Mouse (Mus musculus) neural tube, embryonic 12.5 days (tissue): ENCODE data around the gene Grk3. TPM values are rescaled to one million over a fixed set of nuclear protein-coding genes. Genes with fewer than 3 reads are reported as not detected.

Source experiments
- ATAC-seq: fragments of 200-750 bp; cut with Nextera tagmentation; 2 replicates; pipeline ENCODE4 v1.8.0; 2017; ENCODE audit warnings: low read depth, mild to moderate bottlenecking, moderate TSS enrichment, moderate library complexity; ENCODE audit not compliant: low FRiP score
- H3K27ac ChIP-seq: fragments of 300-500 bp; sonication (generic); 2 replicates; pipeline ENCODE4 v1.5.1; 2016
- H3K27me3 ChIP-seq: fragments of 300-500 bp; sonication (generic); replicated peaks from 2 replicates; pipeline ENCODE4 v1.6.1; 2016; ENCODE audit warnings: mild to moderate bottlenecking
- H3K36me3 ChIP-seq: fragments of 300-500 bp; sonication (generic); 2 replicates; pipeline ENCODE4 v1.6.1; 2016; ENCODE audit warnings: mild to moderate bottlenecking
- H3K4me1 ChIP-seq: fragments of 300-500 bp; sonication (generic); 2 replicates; pipeline ENCODE4 v1.6.1; 2016
- H3K4me2 ChIP-seq: fragments of 300-500 bp; sonication (generic); replicated peaks from 2 replicates; pipeline ENCODE4 v1.6.1; 2016; ENCODE audit warnings: mild to moderate bottlenecking
- H3K4me3 ChIP-seq: fragments of 300-500 bp; sonication (generic); 2 replicates; pipeline ENCODE4 v1.5.1; 2016
- H3K9ac ChIP-seq: fragments of 300-500 bp; sonication (generic); 2 replicates; pipeline ENCODE4 v1.6.1; 2016; ENCODE audit warnings: mild to moderate bottlenecking
- H3K9me3 ChIP-seq: fragments of 300-500 bp; sonication (generic); 2 replicates; pipeline ENCODE4 v1.6.1; 2016; ENCODE audit warnings: mild to moderate bottlenecking
- WGBS: fragments of 180-500 bp; shearing (Covaris S2); methylation state at CpG from one replicate; pipeline ENCODE4 v1.1.7; 2016; 5-methylcytosine and 5-hydroxymethylcytosine counted together
- polyA plus RNA-seq: library from polyadenylated mRNA; unstranded; fragments of >200 nt; fragmentation: Nextera tagmentation; extraction: Ambion mirVana; gene quantifications from 2 replicates; pipeline ENCODE4 v1.2.1, GENCODE M21; 2016

The Grk3 gene
- polyA plus RNA-seq, 1 experiment from 2014 or later = 8.8 TPM

DNA sequence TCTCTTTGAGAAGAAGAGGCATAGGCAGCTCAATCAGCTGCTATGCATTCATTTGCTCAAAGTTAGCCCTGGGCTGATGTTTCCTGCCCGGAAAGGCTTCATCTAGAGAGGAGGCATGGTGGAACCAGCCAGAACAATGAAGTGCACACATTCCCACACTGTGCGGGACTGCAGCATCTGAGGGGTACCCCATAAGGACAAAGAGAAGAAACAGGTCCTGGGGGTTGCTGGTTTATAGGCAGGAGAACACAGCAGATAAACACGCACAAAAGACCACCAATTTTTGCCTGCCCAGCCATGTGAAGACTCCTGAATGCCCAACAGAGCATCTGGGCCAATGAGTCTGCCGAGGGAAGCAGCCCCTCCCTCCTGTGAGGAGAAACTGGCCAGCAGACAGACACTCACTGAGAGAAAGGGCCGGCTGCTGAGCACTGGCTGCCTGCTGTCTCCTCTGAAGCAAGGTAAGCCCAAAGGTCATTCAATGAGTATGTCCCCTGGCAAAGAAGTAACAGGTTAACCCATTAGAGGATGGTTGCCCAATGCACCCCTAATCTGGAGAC is 12.7 kb downstream of the Grk3 start:
- peaks cover 2% of the 10 kb centered on the region; the same call in 1 of the 2 replicates for H3K4me1 ChIP-seq
- WGBS = 48% methylated on average over 5 of the region's 5 CpGs
- ATAC-seq = no peak

DNA sequence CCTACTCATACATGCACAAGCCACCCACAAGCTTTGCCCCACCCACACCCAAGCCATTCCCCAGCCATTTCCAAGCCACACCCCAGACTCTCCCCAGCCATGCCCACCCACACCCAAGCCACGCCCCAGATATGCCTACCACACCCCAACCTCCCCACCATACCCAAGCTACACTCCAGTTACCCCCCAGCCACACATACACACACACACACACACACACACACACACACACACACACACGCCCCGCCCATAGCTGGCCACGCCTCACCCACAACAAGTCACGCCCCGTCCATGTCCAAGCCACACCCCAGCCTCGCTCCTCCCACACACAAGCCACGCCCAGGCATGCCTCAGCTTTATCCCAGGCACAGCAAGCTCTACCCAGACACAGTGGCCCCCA is 16.4 kb downstream of the Grk3 start:
- 74% methylated on average over 8 of the region's 8 CpGs for WGBS
- no peak overlapping the region for H3K27ac ChIP-seq
- ATAC-seq = no peak
- H3K9ac ChIP-seq = no peak overlapping the region
- H3K4me3 ChIP-seq = no peak overlapping the region
- H3K27me3 ChIP-seq = no peaks in the 10 kb centered on the region
- no peaks in the 10 kb centered on the region for H3K9me3 ChIP-seq
- H3K4me1 ChIP-seq = peaks cover 4% of the 10 kb centered on the region; the same call in 1 of the 2 replicates
- no peak overlapping the region for H3K4me2 ChIP-seq
- H3K36me3 ChIP-seq = no peaks in the 10 kb centered on the region

More for the DNA sequence above, 12.7 kb downstream of the Grk3 start:
- Histone ChIP-seq H3K4me2 (no peak overlapping the region), H3K27me3 (no peaks in the 10 kb centered on the region), H3K9ac (no peak overlapping the region), H3K4me3 (no peak overlapping the region), H3K9me3 (no peaks in the 10 kb centered on the region), H3K27ac (no peak overlapping the region), H3K36me3 (no peaks in the 10 kb centered on the region)

DNA sequence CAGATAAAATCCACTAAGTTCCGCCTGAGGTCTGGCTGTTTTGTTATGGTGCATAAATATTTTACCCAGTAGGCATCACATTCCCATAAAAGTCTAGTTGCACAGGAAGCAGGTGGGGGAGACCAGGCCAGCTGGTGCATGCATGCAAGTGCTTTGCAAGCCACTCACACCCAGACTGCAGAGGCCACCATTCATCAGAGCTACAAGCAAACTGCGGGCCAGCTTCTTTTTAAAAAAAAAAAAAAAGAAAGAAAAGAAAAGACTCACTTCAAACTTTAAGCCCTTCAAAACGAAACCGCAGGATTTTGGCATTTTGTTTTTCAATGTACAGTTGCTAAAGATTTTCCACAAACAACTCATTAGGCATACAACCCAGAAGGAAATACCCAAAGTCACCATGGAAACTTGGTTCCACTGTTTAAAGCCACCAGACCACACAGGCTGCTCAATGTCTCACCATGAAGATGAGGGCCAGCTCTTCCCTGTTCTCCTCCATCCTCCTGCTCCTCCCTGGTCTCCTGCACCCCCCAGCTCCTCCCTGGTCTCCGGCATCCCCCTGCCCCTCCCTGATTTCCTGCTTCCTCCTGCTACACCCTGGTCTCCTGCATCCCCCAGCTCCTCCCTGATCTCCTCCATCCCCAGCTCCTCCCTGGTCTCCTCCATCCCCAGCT is 17.9 kb downstream of the Grk3 start:
- H3K4me1 ChIP-seq = peaks cover 4% of the 10 kb centered on the region; the same call in 1 of the 2 replicates
- no peaks in the 10 kb centered on the region for H3K9me3 ChIP-seq
- no peaks in the 10 kb centered on the region for H3K27me3 ChIP-seq
- H3K27ac ChIP-seq = no peak overlapping the region
- no peak overlapping the region for H3K4me2 ChIP-seq
- ATAC-seq = 0 out of 2 replicates have a peak, but pooled peaks have one; percentile 44
- H3K4me3 ChIP-seq = no peak overlapping the region
- 47% methylated on average over 5 of the region's 5 CpGs for WGBS
- H3K36me3 ChIP-seq = no peaks in the 10 kb centered on the region
- H3K9ac ChIP-seq = no peak overlapping the region

DNA sequence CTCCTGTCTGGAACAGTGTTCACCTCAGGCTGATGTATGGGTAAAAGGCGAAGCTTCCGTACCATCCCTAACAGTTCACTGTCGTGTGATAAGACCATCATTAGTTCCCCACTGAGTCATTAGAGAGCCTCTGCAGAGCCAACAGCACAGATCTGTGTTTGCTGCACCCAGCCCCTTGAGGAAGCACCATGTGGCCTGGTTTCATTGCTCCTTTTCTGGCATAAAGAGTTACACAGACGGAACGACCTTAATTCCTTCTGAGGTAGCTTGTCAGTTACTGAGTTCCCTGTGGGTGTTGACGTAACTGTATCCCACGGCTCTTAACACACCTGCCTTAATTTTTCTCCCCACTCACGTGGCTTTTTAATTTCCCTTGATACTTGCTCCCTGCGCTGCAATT is 24.3 kb downstream of the Grk3 start:
- no peak overlapping the region for H3K4me2 ChIP-seq
- no peak for ATAC-seq
- no peaks in the 10 kb centered on the region for H3K27me3 ChIP-seq
- no peak overlapping the region for H3K4me3 ChIP-seq
- H3K9me3 ChIP-seq = no peaks in the 10 kb centered on the region
- H3K4me1 ChIP-seq = no peaks in the 10 kb centered on the region
- no peaks in the 10 kb centered on the region for H3K36me3 ChIP-seq
- H3K27ac ChIP-seq = no peak overlapping the region
- H3K9ac ChIP-seq = no peak overlapping the region
- 75% methylated on average over 9 of the region's 9 CpGs for WGBS

DNA sequence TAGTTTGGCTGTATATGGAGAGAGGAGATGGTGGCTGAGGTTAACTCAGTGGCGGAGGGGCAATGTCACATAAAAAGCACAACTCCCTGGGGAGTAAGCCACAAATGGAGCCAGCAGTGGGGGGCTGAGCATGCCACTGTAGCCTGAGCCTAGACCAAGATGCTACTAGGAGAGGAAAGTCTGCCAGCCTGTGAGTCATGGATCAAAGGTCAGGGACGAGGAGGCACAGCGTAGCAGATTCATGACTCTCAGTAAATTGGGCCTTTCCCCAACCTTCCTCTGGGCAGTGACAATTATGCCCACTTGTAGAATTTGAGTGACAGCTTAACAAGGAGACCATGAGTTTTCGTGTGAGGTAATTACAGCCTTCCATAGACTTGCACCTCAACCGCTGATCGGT is 33.7 kb downstream of the Grk3 start:
- Histone ChIP-seq H3K9ac (no peak overlapping the region), H3K36me3 (no peaks in the 10 kb centered on the region), H3K4me3 (no peak overlapping the region), H3K27ac (no peak overlapping the region), H3K27me3 (no peaks in the 10 kb centered on the region), H3K4me1 (peaks cover 3% of the 10 kb centered on the region; the same call in 1 of the 2 replicates), H3K9me3 (no peaks in the 10 kb centered on the region), H3K4me2 (no peak overlapping the region)
- no peak for ATAC-seq
- WGBS = 56% methylated on average over 6 of the region's 6 CpGs

DNA sequence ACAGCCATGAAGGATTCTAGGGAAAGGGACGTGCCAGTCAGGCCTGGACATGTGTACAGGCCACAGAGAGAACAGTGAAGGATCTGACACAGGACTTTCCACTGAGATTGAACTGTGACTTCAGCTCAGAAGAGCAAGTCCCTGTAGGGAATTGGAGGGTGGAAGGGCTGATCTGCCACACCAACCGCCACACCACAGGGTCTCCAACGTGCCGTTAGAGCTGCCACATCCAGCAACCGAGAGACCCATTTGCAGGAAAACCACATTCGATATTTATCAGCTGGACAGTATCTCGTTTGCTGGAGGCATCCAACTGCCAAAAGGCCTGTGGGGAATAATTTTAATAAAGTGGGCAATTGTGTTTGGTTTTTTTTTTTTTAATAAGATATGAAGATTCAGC is 35.9 kb downstream of the Grk3 start:
- peaks cover 3% of the 10 kb centered on the region; the same call in 1 of the 2 replicates for H3K4me1 ChIP-seq
- H3K9me3 ChIP-seq = no peaks in the 10 kb centered on the region
- no peak for ATAC-seq
- 79% methylated on average over 7 of the region's 7 CpGs for WGBS
- H3K36me3 ChIP-seq = no peaks in the 10 kb centered on the region
- H3K27ac ChIP-seq = no peak overlapping the region
- H3K4me3 ChIP-seq = no peak overlapping the region
- no peaks in the 10 kb centered on the region for H3K27me3 ChIP-seq
- no peak overlapping the region for H3K9ac ChIP-seq
- no peak overlapping the region for H3K4me2 ChIP-seq

- no peaks in the 10 kb centered on the region for H3K27me3 ChIP-seq
- H3K9me3 ChIP-seq = no peaks in the 10 kb centered on the region
- H3K4me3 ChIP-seq = no peak overlapping the region
- H3K9ac ChIP-seq = no peak overlapping the region
- peaks cover 3% of the 10 kb centered on the region; the same call in 1 of the 2 replicates for H3K4me1 ChIP-seq
- no peak overlapping the region for H3K4me2 ChIP-seq
- H3K27ac ChIP-seq = no peak overlapping the region
- H3K36me3 ChIP-seq = no peaks in the 10 kb centered on the region
- WGBS = 88% methylated on average over 9 of the region's 9 CpGs
- ATAC-seq = no peak
Measured at GRCm38 (mm10) chr5:112979195-112979594, 36.4 kb downstream of the Grk3 start.

- no peak overlapping the region for H3K27ac ChIP-seq
- H3K36me3 ChIP-seq = no peaks in the 10 kb centered on the region
- 86% methylated on average over 5 of the region's 5 CpGs for WGBS
- H3K4me1 ChIP-seq = peaks cover 3% of the 10 kb centered on the region; the same call in 1 of the 2 replicates
- no peaks in the 10 kb centered on the region for H3K27me3 ChIP-seq
- no peak for ATAC-seq
- H3K9ac ChIP-seq = no peak overlapping the region
- no peak overlapping the region for H3K4me3 ChIP-seq
- no peak overlapping the region for H3K4me2 ChIP-seq
- no peaks in the 10 kb centered on the region for H3K9me3 ChIP-seq
Measured at GRCm38 (mm10) chr5:112977089-112977488, 38.5 kb downstream of the Grk3 start.

GRCm38 (mm10) chr5:112973596-112973995 is 42.0 kb downstream of the Grk3 start:
- Histone ChIP-seq H3K36me3 (no peaks in the 10 kb centered on the region), H3K9me3 (no peaks in the 10 kb centered on the region), H3K9ac (no peak overlapping the region), H3K27me3 (no peaks in the 10 kb centered on the region), H3K27ac (no peak overlapping the region), H3K4me1 (peaks cover 3% of the 10 kb centered on the region; the same call in 1 of the 2 replicates), H3K4me3 (no peak overlapping the region), H3K4me2 (no peak overlapping the region)
- ATAC-seq = no peak
- WGBS = 58% methylated on average over 7 of the region's 7 CpGs

DNA sequence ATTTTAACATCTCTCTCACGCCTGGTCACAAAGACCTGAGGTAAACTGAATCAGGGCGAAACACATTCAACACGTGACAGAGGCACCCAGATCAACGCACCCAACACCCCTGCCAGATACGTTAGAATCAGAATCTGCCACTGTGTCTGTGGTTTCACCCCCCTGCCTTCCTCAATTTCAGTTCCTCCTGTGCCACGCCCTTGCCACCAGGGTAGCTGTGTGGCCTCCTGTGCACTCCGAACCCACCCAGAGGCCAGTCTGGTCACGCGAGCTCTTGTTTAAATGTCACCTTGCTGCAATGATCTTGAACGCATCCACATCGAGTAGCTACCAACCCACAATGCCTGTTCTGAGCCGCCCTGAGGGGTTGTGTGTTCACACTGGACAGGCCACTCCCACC is 43.3 kb downstream of the Grk3 start:
- Histone ChIP-seq H3K36me3 (no peaks in the 10 kb centered on the region), H3K9me3 (no peaks in the 10 kb centered on the region), H3K27me3 (no peaks in the 10 kb centered on the region), H3K4me2 (no peak overlapping the region), H3K4me3 (no peak overlapping the region), H3K27ac (no peak overlapping the region), H3K9ac (no peak overlapping the region), H3K4me1 (peaks cover 3% of the 10 kb centered on the region; the same call in 1 of the 2 replicates)
- WGBS = 89% methylated on average over 12 of the region's 12 CpGs
- no peak for ATAC-seq

GRCm38 (mm10) chr5:112963495-112963894 is 52.1 kb downstream of the Grk3 start:
- 45% methylated on average over 4 of the region's 4 CpGs for WGBS
- Histone ChIP-seq H3K4me1 (peaks cover 14% of the 10 kb centered on the region), H3K4me2 (no peak overlapping the region), H3K27ac (no peak overlapping the region), H3K27me3 (no peaks in the 10 kb centered on the region), H3K36me3 (no peaks in the 10 kb centered on the region), H3K4me3 (no peak overlapping the region), H3K9ac (no peak overlapping the region), H3K9me3 (no peaks in the 10 kb centered on the region)
- ATAC-seq = no peak

- 83% methylated on average over 6 of the region's 6 CpGs for WGBS
- H3K9me3 ChIP-seq = no peaks in the 10 kb centered on the region
- no peak for ATAC-seq
- no peak overlapping the region for H3K9ac ChIP-seq
- H3K4me3 ChIP-seq = no peak overlapping the region
- H3K4me1 ChIP-seq = peaks cover 17% of the 10 kb centered on the region
- no peak overlapping the region for H3K27ac ChIP-seq
- H3K4me2 ChIP-seq = no peak overlapping the region
- no peaks in the 10 kb centered on the region for H3K27me3 ChIP-seq
- H3K36me3 ChIP-seq = no peaks in the 10 kb centered on the region
Measured at GRCm38 (mm10) chr5:112962166-112962565, 53.4 kb downstream of the Grk3 start.

DNA sequence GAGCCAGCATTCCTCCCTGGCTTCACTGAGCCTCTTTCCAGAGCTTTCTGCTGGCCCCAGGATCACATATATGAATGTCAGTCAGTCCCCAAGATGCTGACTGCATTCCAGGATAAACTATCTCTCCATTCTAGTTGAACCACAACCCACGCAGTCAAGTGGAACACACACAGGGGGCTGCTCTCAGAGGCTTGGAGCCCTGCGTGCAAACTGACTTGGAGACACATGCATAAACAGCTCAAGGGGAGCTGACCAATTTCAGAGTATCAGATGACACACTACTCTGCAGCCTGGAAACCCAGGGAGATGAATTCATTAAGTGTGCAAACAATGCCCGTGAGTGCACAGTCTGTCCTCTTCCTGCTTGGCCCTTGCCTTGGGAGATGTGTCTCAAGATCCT is 54.7 kb downstream of the Grk3 start:
- Histone ChIP-seq H3K4me2 (no peak overlapping the region), H3K9ac (no peak overlapping the region), H3K9me3 (no peaks in the 10 kb centered on the region), H3K27me3 (no peaks in the 10 kb centered on the region), H3K27ac (no peak overlapping the region), H3K36me3 (no peaks in the 10 kb centered on the region), H3K4me1 (peaks cover 17% of the 10 kb centered on the region), H3K4me3 (no peak overlapping the region)
- WGBS = 37% methylated on average over 3 of the region's 3 CpGs
- ATAC-seq = no peak
